Mouse (Mus musculus): ENCODE data around the gene Uggt2.

Gene Uggt2

DNA sequence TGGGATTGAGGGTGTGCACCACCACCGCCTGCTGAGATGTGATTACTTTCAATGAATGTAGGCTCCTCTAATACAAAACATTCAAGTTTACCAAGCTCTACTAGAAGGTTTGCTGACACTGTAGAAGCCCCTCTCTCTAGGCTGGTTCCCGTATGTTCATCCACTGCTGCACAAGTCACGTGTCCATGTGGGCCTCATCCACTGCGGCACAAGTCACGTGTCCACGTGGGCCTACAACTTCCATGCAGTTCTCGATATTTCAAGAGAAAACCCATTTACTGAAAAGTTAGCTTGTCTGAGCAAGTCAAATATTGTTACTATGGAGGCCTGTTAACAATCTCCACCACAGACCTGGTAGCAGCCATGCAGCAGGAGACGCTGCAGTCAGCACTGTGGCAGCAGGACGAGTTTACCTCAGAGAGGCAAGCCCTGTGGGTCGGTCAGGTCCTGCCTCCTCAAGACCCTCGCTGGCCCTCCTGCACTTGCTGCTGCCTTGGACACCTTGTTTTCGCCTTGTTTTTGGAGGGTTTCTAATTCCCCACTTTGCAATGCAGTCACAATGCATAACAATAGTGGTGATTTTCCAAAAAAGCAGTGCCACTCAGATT lies 62.0 kb downstream of the Uggt2 start:
- DNase-seq (ENCODE audit: low spot score in 2 of 2): no peak

DNA sequence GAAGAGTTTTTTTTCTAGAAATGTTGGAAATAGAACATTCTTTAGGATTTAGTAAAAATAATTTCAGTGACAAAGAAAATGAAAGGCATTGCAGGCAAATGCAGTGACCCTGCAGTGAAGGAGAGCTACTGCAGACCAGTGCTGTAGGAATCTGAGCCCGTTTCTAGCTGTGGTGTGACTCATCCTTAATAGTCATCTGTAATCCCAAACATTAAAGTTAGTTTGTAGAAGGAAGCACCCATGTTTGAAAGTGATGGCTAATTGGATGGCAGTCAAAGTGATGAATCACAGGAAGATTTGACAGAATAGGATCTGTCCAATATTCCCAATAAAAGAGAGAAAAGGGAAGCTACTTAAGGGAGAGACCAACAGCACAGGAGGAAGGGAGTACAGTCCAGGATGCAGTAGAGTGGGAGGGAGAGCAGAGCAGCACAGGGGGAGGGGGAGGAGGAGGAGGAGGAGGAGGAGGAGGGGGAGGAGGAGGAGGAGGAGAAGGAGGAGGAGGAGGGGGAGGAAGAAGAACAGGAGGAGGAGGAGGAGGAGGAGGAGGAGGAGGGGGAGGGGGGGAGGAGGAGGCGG lies 71.5 kb downstream of the Uggt2 start:
- no peak for DNase-seq (ENCODE audit: low spot score in 2 of 2)

- peak; percentile 45 to 79 for DNase-seq (ENCODE audit: low spot score in 2 of 2)
These were observed 72.1 kb downstream of the Uggt2 start for GRCm38 (mm10) chr14:119027130-119027529.

GRCm38 (mm10) chr14:119025889-119026288 lies 73.3 kb downstream of the Uggt2 start:
- peak in 1 of 2 experiments; percentile 46 for DNase-seq (ENCODE audit: low spot score in 2 of 2)

- DNase-seq (ENCODE audit: low spot score in 2 of 2): no peak
These were observed 85.7 kb downstream of the Uggt2 start for GRCm38 (mm10) chr14:119013549-119013948.

DNA sequence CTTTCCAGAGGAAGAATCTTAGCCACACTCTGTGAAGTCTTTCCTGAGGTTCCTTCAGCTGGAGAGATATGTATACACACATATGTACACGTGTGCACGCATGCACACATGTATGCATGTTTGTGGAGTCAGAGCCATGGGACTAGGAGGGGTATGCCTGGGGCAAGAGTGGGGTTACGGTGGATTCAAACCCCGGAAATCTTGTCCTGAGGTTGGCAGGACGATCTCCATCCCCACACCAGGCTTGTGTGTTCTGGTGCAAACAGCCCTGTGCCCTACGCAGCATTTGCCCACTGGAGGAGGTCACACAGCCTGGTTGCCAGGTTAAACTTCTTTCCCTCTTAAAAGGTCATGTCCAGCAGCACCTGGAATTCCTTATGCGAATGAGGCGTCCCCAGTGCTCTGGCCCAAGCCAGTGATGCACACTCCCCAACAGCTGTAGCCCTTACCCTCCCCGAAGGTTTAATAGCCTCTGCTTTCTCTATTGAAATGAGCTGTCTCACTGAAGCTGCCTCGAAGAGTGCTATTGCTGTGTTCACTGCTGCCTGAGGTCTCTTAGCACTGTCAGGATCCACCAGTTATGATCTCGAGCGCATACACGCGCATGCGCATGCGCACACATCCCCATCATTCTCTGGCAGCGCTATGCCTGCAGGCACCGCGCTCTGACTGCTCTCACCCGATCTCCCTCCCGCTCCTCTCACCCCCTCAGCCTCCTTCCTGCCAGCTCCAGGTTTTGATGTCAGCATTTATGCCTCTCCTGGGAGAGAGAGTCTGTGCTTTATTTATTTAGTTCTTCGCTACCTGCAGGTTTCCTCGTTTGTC lies 86.4 kb downstream of the Uggt2 start:
- DNase-seq (ENCODE audit: low spot score in 2 of 2): peak; percentile 26 to 64

GRCm38 (mm10) chr14:119009531-119009930 lies 89.7 kb downstream of the Uggt2 start:
- no peak for DNase-seq (ENCODE audit: low spot score in 2 of 2)

GRCm38 (mm10) chr14:119008031-119008590 lies 91.1 kb downstream of the Uggt2 start:
- DNase-seq (ENCODE audit: low spot score in 2 of 2): no peak

DNA sequence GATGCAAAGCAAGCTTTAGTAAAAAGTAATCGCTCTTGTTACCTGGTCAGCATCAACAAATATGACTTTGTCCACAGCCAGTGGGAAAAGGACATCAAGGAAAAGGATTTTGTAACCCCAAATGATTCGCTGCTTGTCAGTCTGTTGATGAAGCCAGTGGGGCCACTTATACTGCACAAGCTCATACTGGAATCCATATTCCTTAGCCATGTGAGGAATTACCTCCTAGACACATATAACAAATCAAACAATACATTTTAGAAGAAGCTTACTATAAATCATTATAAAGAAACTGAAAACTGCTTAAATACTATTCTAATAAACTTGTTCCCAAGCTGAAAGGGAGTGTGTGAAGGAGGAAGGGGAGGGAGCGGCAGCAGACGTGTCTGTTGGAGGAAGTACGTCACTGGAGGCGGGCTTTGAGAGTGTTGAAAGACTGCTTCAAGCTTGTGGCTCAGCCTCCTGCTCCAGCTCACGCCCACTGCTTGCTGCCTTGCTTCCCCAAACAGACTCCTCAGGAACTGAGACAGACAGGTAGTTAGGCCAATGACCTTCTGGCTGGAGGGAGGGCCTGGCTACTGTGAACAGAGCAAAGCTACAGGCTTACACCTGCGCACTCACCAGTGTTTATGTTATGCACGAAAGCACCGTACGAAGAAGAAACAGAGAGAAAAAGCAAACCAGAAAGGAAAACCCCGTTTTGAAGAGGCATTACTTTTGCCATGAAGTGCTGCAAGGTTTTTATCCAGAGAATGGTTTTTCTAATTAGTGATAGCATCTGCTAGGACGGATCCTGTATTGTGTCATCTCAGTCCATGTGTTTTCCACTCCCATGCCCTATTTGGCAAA lies 91.9 kb downstream of the Uggt2 start:
- peak; percentile 92 to 95 for DNase-seq (ENCODE audit: low spot score in 2 of 2)

- no peak for DNase-seq (ENCODE audit: low spot score in 2 of 2)
These were observed 92.7 kb downstream of the Uggt2 start for GRCm38 (mm10) chr14:119006441-119007102.

DNA sequence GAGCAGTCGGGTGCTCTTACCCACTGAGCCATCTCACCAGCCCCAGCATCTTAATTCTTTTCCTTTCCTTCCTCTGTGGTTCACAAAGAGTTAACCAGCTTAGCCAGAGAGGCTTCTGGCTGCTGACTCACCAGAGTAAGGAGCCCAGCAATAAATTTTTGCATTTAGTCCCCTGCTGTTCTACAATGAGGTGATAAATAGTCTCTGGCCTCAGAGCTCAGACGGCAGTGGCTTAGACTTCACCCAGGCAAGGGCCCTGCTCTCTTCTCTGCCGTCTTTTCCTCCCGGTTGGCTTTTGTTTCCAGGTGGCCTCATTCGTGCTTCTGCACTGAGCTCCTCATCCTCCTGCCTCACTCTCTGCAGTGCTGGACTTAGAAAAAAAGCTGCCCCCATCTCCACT lies 93.4 kb downstream of the Uggt2 start:
- no peak for DNase-seq (ENCODE audit: low spot score in 2 of 2)

GRCm38 (mm10) chr14:119003320-119003719 lies 95.9 kb downstream of the Uggt2 start:
- peak; percentile 38 to 55 for DNase-seq (ENCODE audit: low spot score in 2 of 2)

GRCm38 (mm10) chr14:118995226-118995925 lies 103.9 kb downstream of the Uggt2 start:
- DNase-seq (ENCODE audit: low spot score in 2 of 2): no peak

DNA sequence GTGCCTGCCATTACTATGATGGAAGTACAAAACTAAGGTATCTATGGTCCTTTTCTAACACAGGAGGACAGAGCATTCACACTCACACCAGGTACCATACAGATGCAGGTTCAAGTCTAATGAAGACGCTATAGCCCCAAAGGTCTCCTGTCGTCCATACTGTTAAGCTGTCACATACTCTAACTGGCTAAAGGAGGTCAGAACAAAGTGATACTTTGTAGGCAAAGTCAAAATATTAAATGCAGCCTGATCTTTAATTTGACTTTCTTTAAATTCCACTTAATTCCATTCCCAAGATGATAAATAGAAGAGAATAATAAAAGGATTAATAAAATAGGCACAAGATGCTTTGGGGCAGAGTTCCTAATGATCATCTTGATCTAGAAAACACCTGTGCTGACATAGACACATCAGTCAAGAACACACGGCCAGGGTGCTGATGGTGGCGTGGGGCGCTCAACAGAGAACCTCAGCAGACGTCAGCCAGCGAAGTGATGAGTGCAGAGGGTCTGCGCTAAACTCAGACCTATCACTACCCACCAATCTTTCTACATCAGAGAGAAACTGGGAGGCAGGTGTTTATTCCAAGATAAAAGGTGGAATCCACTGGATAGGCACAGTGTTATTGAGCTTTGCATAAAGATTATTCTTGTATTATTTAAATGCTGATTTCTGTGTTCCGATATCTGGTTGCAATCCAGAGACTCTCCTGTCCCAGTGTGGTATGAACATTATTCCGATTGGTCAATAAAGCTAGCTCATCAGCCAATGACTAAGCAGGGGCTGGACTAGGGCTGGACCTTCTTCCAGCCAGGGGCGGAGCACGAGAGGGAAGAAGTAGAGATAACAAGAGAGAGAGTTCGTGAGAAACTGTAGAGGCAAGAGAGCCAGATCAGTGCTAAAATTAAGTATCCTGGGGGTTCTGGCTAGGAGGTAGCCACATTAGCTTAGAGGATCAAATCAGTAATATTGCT lies 111.4 kb downstream of the Uggt2 start:
- DNase-seq (ENCODE audit: low spot score in 2 of 2): no peak

DNA sequence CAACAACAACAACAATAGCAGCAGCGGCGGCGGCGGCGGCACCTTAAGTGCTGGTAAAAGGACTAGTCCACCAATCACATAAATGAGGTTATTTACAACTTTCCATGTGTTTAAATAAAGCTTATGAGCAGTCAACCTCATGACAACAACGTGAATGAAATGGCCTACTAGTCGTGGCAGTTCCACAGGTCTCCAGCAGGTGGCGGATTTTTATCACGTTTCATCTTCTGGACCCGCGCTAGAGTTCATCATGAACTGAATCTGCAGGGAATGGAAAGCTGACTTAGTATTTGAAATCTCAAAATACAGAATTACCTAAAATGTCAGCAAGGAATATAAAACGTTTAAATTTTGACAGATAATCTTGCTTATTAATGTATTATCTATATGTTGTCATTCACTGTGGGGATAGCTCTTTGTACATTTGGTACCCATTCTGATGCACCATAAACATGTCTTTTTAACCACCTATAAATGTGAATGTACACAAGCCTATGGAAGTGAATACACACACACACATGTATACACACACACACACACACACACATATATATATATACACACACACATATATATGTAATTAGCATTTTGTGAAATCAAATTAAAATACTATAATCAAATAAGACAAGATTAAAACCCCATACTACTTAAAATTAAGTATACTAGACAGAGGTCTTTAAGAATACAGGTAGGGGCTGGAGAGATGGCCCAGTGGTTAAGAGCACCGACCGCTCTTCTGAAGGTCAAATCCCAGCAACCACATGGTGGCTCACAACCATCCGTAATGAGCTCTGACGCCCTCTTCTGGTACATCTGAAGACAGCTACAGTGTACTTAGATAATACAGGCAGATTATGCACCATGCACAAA lies 112.3 kb downstream of the Uggt2 start:
- DNase-seq (ENCODE audit: low spot score in 2 of 2): peak; percentile 62 to 79

DNA sequence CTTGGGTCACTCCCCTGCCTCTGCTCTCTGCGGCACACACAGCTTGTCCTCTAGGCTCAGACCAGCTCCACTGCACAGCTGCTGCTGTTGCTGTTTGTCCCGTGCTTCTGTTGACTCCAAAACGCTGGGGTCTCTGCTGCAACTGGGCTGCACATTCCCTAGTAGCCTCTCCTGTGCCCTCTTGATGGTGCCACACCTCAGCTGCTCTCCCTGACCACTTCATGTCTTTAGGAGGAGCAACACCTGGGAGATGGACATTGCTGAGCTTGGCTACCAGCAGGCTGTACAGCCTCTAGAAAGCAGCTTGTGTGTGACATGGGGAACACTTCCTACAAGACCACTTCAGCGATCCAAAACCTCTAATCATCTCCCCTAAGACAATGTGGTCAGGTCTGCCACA lies 115.1 kb downstream of the Uggt2 start:
- no peak for DNase-seq (ENCODE audit: low spot score in 2 of 2)

GRCm38 (mm10) chr14:118983396-118983795 lies 115.8 kb downstream of the Uggt2 start:
- no peak for DNase-seq (ENCODE audit: low spot score in 2 of 2)

DNA sequence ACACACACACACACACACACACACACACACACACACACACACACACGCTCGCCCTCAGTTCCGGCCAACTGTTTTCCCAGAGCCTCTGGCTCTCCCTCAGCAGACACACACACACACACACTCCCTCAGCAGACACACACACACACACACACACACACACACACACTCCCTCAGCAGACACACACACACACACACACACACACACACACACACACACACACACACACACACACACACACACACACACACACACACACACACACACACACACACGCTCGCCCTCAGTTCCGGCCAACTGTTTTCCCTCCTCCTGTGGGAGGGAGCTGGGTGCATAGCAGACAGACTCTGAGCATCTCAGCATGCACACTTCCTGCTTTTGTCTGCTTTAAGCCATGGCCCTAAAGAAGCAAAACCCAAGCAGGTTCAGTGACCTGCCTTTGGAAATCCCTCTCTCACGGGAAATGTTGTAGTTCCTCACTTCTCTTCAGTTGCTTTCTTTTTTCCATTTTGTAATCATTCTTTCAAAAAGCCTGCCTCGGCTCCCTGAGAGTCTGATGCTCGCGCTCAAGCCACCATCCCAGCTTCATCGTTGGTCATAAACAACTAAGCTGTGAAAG lies 116.7 kb downstream of the Uggt2 start:
- peak; percentile 42 to 46 for DNase-seq (ENCODE audit: low spot score in 2 of 2)

Data from thymus, postnatal 10 days (tissue).